Mouse (Mus musculus): Measurements from ENCODE around the gene 9330159F19Rik. TPM values are rescaled to one million over a fixed set of nuclear protein-coding genes. Genes with fewer than 3 reads are reported as not detected.
A peak's percentile ranks its signal among the peaks of the same experiment; 100 is the strongest.

The 9330159F19Rik gene
- total RNA-seq, 1 experiment: 2.5 TPM

- Histone ChIP-seq H3K9ac (ENCODE audit: insufficient read depth, low read depth, low read length, poor library complexity, severe bottlenecking) (no peak overlapping the region), H3K4me3 (ENCODE audit: insufficient read depth in 1 of 2, low read depth in 1 of 2, low read length in 2 of 2, poor library complexity in 1 of 2, severe bottlenecking in 1 of 2) (no peak overlapping the region), H3K4me1 (ENCODE audit: control insufficient read depth in 2 of 2, insufficient read depth in 2 of 2, low read length in 2 of 2, poor library complexity in 1 of 2) (no peaks in the 10 kb centered on the region), H3K36me3 (ENCODE audit: control insufficient read depth, insufficient read depth, low read length, poor library complexity, severe bottlenecking) (no peaks in the 10 kb centered on the region; the same call in 1 of the 2 replicates), H3K27ac (ENCODE audit: insufficient read depth, low read depth, low read length, poor library complexity, severe bottlenecking) (no peak overlapping the region), H3K9me3 (ENCODE audit: control insufficient read depth, insufficient read depth, low read depth, low read length) (no peaks in the 10 kb centered on the region)
- in situ Hi-C loops (cut with MboI; ENCODE audit: low sequenced_read_pairs in 2 of 2, unreplicated experiment in 2 of 2): no loop called here
- TF ChIP-seq HCFC1 (IDR thresholded peaks at IDR 0.05; ENCODE audit: borderline replicate concordance, insufficient read depth, low read length): no peak
- no peak for TF ChIP-seq ZNF384 (IDR thresholded peaks at IDR 0.05; ENCODE audit: low read depth, low read length)
- no peak for TF ChIP-seq ZC3H11A (IDR thresholded peaks at IDR 0.05; ENCODE audit: borderline replicate concordance, low read depth, low read length)
- TF ChIP-seq CHD2 (IDR thresholded peaks at IDR 0.05; ENCODE audit: low read depth, low read length): no peak
- no peak for TF ChIP-seq MAFK (IDR thresholded peaks at IDR 0.05; ENCODE audit: insufficient read depth, low read depth, low read length)
- DNase-seq (ENCODE audit: low read depth, low spot score): no peak
These were observed 33.4 kb upstream of the 9330159F19Rik start for GRCm38 (mm10) chr10:29178003-29178402.

- Histone ChIP-seq H3K9me3 (ENCODE audit: control insufficient read depth, insufficient read depth, low read depth, low read length) (no peaks in the 10 kb centered on the region), H3K4me3 (ENCODE audit: insufficient read depth in 1 of 2, low read depth in 1 of 2, low read length in 2 of 2, poor library complexity in 1 of 2, severe bottlenecking in 1 of 2) (no peak overlapping the region), H3K36me3 (ENCODE audit: control insufficient read depth, insufficient read depth, low read length, poor library complexity, severe bottlenecking) (no peaks in the 10 kb centered on the region), H3K9ac (ENCODE audit: insufficient read depth, low read depth, low read length, poor library complexity, severe bottlenecking) (no peak overlapping the region), H3K27ac (ENCODE audit: insufficient read depth, low read depth, low read length, poor library complexity, severe bottlenecking) (no peak overlapping the region), H3K4me1 (ENCODE audit: control insufficient read depth in 2 of 2, insufficient read depth in 2 of 2, low read length in 2 of 2, poor library complexity in 1 of 2) (no peaks in the 10 kb centered on the region)
- in situ Hi-C loops (cut with MboI; ENCODE audit: low sequenced_read_pairs in 2 of 2, unreplicated experiment in 2 of 2): no loop called here
- TF ChIP-seq MAFK (IDR thresholded peaks at IDR 0.05; ENCODE audit: insufficient read depth, low read depth, low read length): no peak
- TF ChIP-seq CHD2 (IDR thresholded peaks at IDR 0.05; ENCODE audit: low read depth, low read length): no peak
- no peak for TF ChIP-seq HCFC1 (IDR thresholded peaks at IDR 0.05; ENCODE audit: borderline replicate concordance, insufficient read depth, low read length)
- no peak for TF ChIP-seq ZNF384 (IDR thresholded peaks at IDR 0.05; ENCODE audit: low read depth, low read length)
- no peak for TF ChIP-seq ZC3H11A (IDR thresholded peaks at IDR 0.05; ENCODE audit: borderline replicate concordance, low read depth, low read length)
- no peak for DNase-seq (ENCODE audit: low read depth, low spot score)
These were observed 31.2 kb upstream of the 9330159F19Rik start for GRCm38 (mm10) chr10:29180210-29180609.

GRCm38 (mm10) chr10:29181046-29181445, 30.4 kb upstream of the 9330159F19Rik start:
- Histone ChIP-seq H3K9me3 (ENCODE audit: control insufficient read depth, insufficient read depth, low read depth, low read length) (no peaks in the 10 kb centered on the region), H3K27ac (ENCODE audit: insufficient read depth, low read depth, low read length, poor library complexity, severe bottlenecking) (no peak overlapping the region), H3K9ac (ENCODE audit: insufficient read depth, low read depth, low read length, poor library complexity, severe bottlenecking) (no peak overlapping the region), H3K4me1 (ENCODE audit: control insufficient read depth in 2 of 2, insufficient read depth in 2 of 2, low read length in 2 of 2, poor library complexity in 1 of 2) (no peaks in the 10 kb centered on the region), H3K4me3 (ENCODE audit: insufficient read depth in 1 of 2, low read depth in 1 of 2, low read length in 2 of 2, poor library complexity in 1 of 2, severe bottlenecking in 1 of 2) (no peak overlapping the region), H3K36me3 (ENCODE audit: control insufficient read depth, insufficient read depth, low read length, poor library complexity, severe bottlenecking) (no peaks in the 10 kb centered on the region)
- DNase-seq (ENCODE audit: low read depth, low spot score): no peak
- in situ Hi-C loops (cut with MboI; ENCODE audit: low sequenced_read_pairs in 2 of 2, unreplicated experiment in 2 of 2): no loop called here
- TF ChIP-seq ZC3H11A (IDR thresholded peaks at IDR 0.05; ENCODE audit: borderline replicate concordance, low read depth, low read length): no peak
- TF ChIP-seq HCFC1 (IDR thresholded peaks at IDR 0.05; ENCODE audit: borderline replicate concordance, insufficient read depth, low read length): no peak
- no peak for TF ChIP-seq MAFK (IDR thresholded peaks at IDR 0.05; ENCODE audit: insufficient read depth, low read depth, low read length)
- no peak for TF ChIP-seq ZNF384 (IDR thresholded peaks at IDR 0.05; ENCODE audit: low read depth, low read length)
- TF ChIP-seq CHD2 (IDR thresholded peaks at IDR 0.05; ENCODE audit: low read depth, low read length): no peak

GRCm38 (mm10) chr10:29193769-29194168, 17.6 kb upstream of the 9330159F19Rik start:
- Histone ChIP-seq H3K4me3 (ENCODE audit: insufficient read depth in 1 of 2, low read depth in 1 of 2, low read length in 2 of 2, poor library complexity in 1 of 2, severe bottlenecking in 1 of 2) (no peak overlapping the region), H3K9me3 (ENCODE audit: control insufficient read depth, insufficient read depth, low read depth, low read length) (no peaks in the 10 kb centered on the region), H3K9ac (ENCODE audit: insufficient read depth, low read depth, low read length, poor library complexity, severe bottlenecking) (no peak overlapping the region), H3K36me3 (ENCODE audit: control insufficient read depth, insufficient read depth, low read length, poor library complexity, severe bottlenecking) (0 out of 2 replicates have a peak, but pooled peaks cover 1% of the 10 kb centered on the region), H3K4me1 (ENCODE audit: control insufficient read depth in 2 of 2, insufficient read depth in 2 of 2, low read length in 2 of 2, poor library complexity in 1 of 2) (no peaks in the 10 kb centered on the region; a peak in 1 of 4 replicates), H3K27ac (ENCODE audit: insufficient read depth, low read depth, low read length, poor library complexity, severe bottlenecking) (no peak overlapping the region)
- no peak for DNase-seq (ENCODE audit: low read depth, low spot score)
- in situ Hi-C loops (cut with MboI; ENCODE audit: low sequenced_read_pairs in 2 of 2, unreplicated experiment in 2 of 2): no loop called here
- TF ChIP-seq ZNF384 (IDR thresholded peaks at IDR 0.05; ENCODE audit: low read depth, low read length) (no peak), ZC3H11A (IDR thresholded peaks at IDR 0.05; ENCODE audit: borderline replicate concordance, low read depth, low read length) (no peak)

- Histone ChIP-seq H3K27ac (ENCODE audit: insufficient read depth, low read depth, low read length, poor library complexity, severe bottlenecking) (no peak overlapping the region), H3K4me1 (ENCODE audit: control insufficient read depth in 2 of 2, insufficient read depth in 2 of 2, low read length in 2 of 2, poor library complexity in 1 of 2) (no peaks in the 10 kb centered on the region; a peak in 1 of 4 replicates), H3K9me3 (ENCODE audit: control insufficient read depth, insufficient read depth, low read depth, low read length) (no peaks in the 10 kb centered on the region), H3K4me3 (ENCODE audit: insufficient read depth in 1 of 2, low read depth in 1 of 2, low read length in 2 of 2, poor library complexity in 1 of 2, severe bottlenecking in 1 of 2) (peak overlapping the region; percentile 50 to 51), H3K9ac (ENCODE audit: insufficient read depth, low read depth, low read length, poor library complexity, severe bottlenecking) (no peak overlapping the region), H3K36me3 (ENCODE audit: control insufficient read depth, insufficient read depth, low read length, poor library complexity, severe bottlenecking) (0 out of 2 replicates have a peak, but pooled peaks cover 1% of the 10 kb centered on the region)
- in situ Hi-C loops (cut with MboI; ENCODE audit: low sequenced_read_pairs in 2 of 2, unreplicated experiment in 2 of 2): no loop called here
- DNase-seq (ENCODE audit: low read depth, low spot score): no peak
- TF ChIP-seq CHD2 (IDR thresholded peaks at IDR 0.05; ENCODE audit: low read depth, low read length): no peak
- TF ChIP-seq ZC3H11A (IDR thresholded peaks at IDR 0.05; ENCODE audit: borderline replicate concordance, low read depth, low read length): no peak
- no peak for TF ChIP-seq ZNF384 (IDR thresholded peaks at IDR 0.05; ENCODE audit: low read depth, low read length)
- TF ChIP-seq HCFC1 (IDR thresholded peaks at IDR 0.05; ENCODE audit: borderline replicate concordance, insufficient read depth, low read length): no peak
- no peak for TF ChIP-seq MAFK (IDR thresholded peaks at IDR 0.05; ENCODE audit: insufficient read depth, low read depth, low read length)
These were observed 14.6 kb upstream of the 9330159F19Rik start for GRCm38 (mm10) chr10:29196811-29197210.
